Mouse (Mus musculus): ENCODE measurements around the gene Fbxl16. TPM values are rescaled to one million over a fixed set of nuclear protein-coding genes. Genes with fewer than 3 reads are reported as not detected.

Gene Fbxl16
- total and polyA plus RNA-seq, 2 experiments: 0.33 TPM; not detected in 1

DNA sequence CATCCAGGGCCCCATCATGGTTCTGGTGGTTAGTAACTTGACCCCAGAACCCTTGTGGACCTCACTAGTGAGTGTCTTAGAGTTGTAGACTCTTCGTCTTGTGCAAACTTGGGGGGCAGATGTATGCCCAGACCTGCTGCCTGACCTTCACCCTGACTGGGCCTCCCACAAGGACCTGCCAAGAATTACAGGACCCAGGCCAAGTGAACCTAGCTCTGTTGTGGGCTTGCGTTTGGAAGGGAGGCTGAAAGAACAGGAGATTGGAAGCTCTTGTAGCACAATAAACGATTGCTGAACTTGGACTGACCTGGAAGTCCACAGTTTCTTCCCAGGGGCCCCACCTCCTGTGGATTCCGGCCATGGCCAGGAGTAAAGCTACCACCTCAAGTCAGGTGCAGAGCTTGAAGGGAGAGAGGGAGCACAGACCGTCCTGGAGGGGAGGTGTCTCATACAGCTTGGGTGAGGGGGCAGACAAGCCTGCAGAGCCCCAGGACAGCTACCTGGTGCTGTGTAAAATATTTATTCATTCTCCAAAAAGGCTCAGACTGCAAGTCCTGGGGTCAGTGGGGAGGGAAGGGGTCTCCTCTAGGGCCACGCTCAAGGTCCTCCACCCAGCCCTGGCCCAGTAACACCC lies 25.2 kb downstream of the Fbxl16 start:
- H3K9ac ChIP-seq (ENCODE audit: low read depth, low read length): peak overlapping the region; percentile 65
- H3K27ac ChIP-seq (replicated peaks; ENCODE audit: insufficient read depth, low read depth, low read length): peak overlapping the region; percentile 97
- no peaks in the 10 kb centered on the region for H3K27me3 ChIP-seq (ENCODE audit: control insufficient read depth, insufficient read depth, low read length)
- peak; percentile 98 for DNase-seq (ENCODE audit: extremely low read depth, low read depth, low spot score)
- H3K4me1 ChIP-seq (ENCODE audit: control insufficient read depth, insufficient read depth, low read length): peaks cover 62% of the 10 kb centered on the region
- no peak for TF ChIP-seq CTCF (IDR thresholded peaks at IDR 0.05; ENCODE audit: low read depth, low read length)
- TF ChIP-seq POLR2A (IDR thresholded peaks at IDR 0.05; ENCODE audit: extremely low read depth, insufficient read depth, low read length): no peak
- peak overlapping the region; percentile 75 for H3K4me3 ChIP-seq (ENCODE audit: insufficient read depth, low read depth, low read length)
- peaks cover 26% of the 10 kb centered on the region for H3K79me2 ChIP-seq (ENCODE audit: control insufficient read depth, insufficient read depth, low read length)
- WGBS: 5% methylated on average over 6 of the region's 6 CpGs
- H3K36me3 ChIP-seq (ENCODE audit: control insufficient read depth, insufficient read depth, low read length): 0 out of 2 replicates have a peak, but pooled peaks cover 4% of the 10 kb centered on the region

DNA sequence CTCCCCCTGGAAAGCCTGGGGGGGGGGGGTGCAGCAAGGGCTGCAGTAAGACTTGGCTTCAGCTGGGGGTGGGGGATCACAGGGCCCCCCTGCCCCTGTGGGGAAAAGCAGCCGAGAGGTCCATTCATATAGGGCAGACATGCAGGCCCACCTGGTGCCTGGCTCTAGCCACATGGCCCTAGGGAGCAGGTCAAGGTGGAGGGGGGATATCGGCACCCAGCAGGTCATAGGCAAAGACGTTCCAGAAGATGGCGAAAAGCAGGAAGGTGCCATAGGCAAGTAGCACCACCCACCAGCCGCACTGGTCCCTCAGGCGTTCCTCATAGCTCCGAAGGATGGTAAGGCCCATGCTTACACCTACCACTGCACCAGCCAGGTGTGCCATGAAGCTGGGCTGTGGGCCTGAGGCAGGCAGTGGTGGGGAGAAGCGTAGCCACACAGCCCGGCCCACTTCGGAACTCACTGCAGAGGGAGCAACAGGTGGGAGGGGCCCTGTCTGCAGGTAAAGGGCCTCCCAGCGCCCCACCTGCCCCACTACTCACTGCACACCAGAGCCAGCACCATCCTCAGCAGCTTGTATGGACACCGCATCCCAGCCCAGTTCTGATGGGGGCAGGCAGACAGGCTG lies 25.8 kb downstream of the Fbxl16 start:
- Histone ChIP-seq H3K79me2 (ENCODE audit: control insufficient read depth, insufficient read depth, low read length) (peaks cover 26% of the 10 kb centered on the region), H3K4me3 (ENCODE audit: insufficient read depth, low read depth, low read length) (peak overlapping the region; percentile 75), H3K27me3 (ENCODE audit: control insufficient read depth, insufficient read depth, low read length) (no peaks in the 10 kb centered on the region), H3K4me1 (ENCODE audit: control insufficient read depth, insufficient read depth, low read length) (peaks cover 62% of the 10 kb centered on the region), H3K9ac (ENCODE audit: low read depth, low read length) (peak overlapping the region; percentile 64), H3K36me3 (ENCODE audit: control insufficient read depth, insufficient read depth, low read length) (0 out of 2 replicates have a peak, but pooled peaks cover 4% of the 10 kb centered on the region), H3K27ac (replicated peaks; ENCODE audit: insufficient read depth, low read depth, low read length) (peak overlapping the region; percentile 97)
- 52% methylated on average over 12 of the region's 12 CpGs for WGBS
- TF ChIP-seq CTCF (IDR thresholded peaks at IDR 0.05; ENCODE audit: low read depth, low read length) (no peak), POLR2A (IDR thresholded peaks at IDR 0.05; ENCODE audit: extremely low read depth, insufficient read depth, low read length) (no peak)
- DNase-seq (ENCODE audit: extremely low read depth, low read depth, low spot score): no peak

DNA sequence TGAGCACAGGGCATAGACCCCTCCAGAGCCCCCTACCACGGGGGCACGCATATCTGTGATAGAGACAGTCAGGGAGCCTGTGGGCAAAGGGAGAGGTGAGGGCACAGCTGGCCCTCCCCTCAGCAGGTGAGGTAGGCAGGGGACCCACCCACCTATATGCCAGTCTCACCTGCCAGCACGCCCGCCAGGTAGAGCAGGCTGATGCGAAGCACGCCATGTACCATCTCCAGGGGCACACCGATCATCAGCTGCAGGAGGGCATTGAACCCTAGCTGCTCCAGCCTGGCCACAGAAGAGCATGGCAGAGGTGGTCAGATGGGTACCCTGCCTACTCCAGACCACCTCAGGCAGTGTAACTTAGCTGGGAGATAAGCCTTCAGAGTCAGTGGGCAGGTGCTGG lies 26.4 kb downstream of the Fbxl16 start:
- TF ChIP-seq CTCF (IDR thresholded peaks at IDR 0.05; ENCODE audit: low read depth, low read length): no peak
- 0 out of 2 replicates have a peak, but pooled peaks have one; percentile 12 for TF ChIP-seq POLR2A (IDR thresholded peaks at IDR 0.05; ENCODE audit: extremely low read depth, insufficient read depth, low read length)
- H3K4me3 ChIP-seq (ENCODE audit: insufficient read depth, low read depth, low read length): peak overlapping the region; percentile 5; the same call in 1 of the 2 replicates

DNA sequence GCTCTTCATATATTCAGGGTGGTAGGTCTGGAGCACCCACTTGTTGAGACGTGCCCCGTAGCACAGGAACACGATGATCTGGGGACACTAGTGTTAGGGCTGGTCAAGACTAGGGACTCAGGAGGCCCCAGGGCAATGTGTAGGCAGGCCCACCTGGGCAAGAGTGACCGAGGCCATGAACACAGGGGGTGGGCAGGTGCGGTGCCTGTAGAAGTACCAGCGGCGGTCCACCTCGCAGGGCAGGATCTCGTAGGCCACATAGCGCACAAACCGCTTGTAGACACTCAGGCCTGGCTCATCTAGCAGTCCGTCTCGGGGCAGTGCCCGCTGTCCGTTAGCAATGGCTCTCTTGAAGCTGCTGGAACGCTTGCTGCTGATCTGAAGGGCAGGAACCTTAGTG lies 26.9 kb downstream of the Fbxl16 start:
- Histone ChIP-seq H3K79me2 (ENCODE audit: control insufficient read depth, insufficient read depth, low read length) (peaks cover 22% of the 10 kb centered on the region), H3K4me3 (ENCODE audit: insufficient read depth, low read depth, low read length) (peak overlapping the region; percentile 7; the same call in 1 of the 2 replicates), H3K4me1 (ENCODE audit: control insufficient read depth, insufficient read depth, low read length) (peaks cover 61% of the 10 kb centered on the region), H3K36me3 (ENCODE audit: control insufficient read depth, insufficient read depth, low read length) (no peaks in the 10 kb centered on the region), H3K27me3 (ENCODE audit: control insufficient read depth, insufficient read depth, low read length) (no peaks in the 10 kb centered on the region), H3K27ac (replicated peaks; ENCODE audit: insufficient read depth, low read depth, low read length) (peak overlapping the region; percentile 33), H3K9ac (ENCODE audit: low read depth, low read length) (peak overlapping the region; percentile 61)
- TF ChIP-seq POLR2A (IDR thresholded peaks at IDR 0.05; ENCODE audit: extremely low read depth, insufficient read depth, low read length) (no peak), CTCF (IDR thresholded peaks at IDR 0.05; ENCODE audit: low read depth, low read length) (no peak)
- 78% methylated on average over 16 of the region's 16 CpGs for WGBS
- DNase-seq (ENCODE audit: extremely low read depth, low read depth, low spot score): no peak

More for the DNA sequence above, 26.4 kb downstream of the Fbxl16 start:
- no peak overlapping the region for H3K27ac ChIP-seq (replicated peaks; ENCODE audit: insufficient read depth, low read depth, low read length)
- 78% methylated on average over 7 of the region's 7 CpGs for WGBS
- H3K27me3 ChIP-seq (ENCODE audit: control insufficient read depth, insufficient read depth, low read length): no peaks in the 10 kb centered on the region
- H3K36me3 ChIP-seq (ENCODE audit: control insufficient read depth, insufficient read depth, low read length): 0 out of 2 replicates have a peak, but pooled peaks cover 2% of the 10 kb centered on the region
- peak overlapping the region; percentile 64; the same call in 1 of the 2 replicates for H3K9ac ChIP-seq (ENCODE audit: low read depth, low read length)
- H3K4me1 ChIP-seq (ENCODE audit: control insufficient read depth, insufficient read depth, low read length): peaks cover 65% of the 10 kb centered on the region
- peaks cover 26% of the 10 kb centered on the region for H3K79me2 ChIP-seq (ENCODE audit: control insufficient read depth, insufficient read depth, low read length)
- no peak for DNase-seq (ENCODE audit: extremely low read depth, low read depth, low spot score)

DNA sequence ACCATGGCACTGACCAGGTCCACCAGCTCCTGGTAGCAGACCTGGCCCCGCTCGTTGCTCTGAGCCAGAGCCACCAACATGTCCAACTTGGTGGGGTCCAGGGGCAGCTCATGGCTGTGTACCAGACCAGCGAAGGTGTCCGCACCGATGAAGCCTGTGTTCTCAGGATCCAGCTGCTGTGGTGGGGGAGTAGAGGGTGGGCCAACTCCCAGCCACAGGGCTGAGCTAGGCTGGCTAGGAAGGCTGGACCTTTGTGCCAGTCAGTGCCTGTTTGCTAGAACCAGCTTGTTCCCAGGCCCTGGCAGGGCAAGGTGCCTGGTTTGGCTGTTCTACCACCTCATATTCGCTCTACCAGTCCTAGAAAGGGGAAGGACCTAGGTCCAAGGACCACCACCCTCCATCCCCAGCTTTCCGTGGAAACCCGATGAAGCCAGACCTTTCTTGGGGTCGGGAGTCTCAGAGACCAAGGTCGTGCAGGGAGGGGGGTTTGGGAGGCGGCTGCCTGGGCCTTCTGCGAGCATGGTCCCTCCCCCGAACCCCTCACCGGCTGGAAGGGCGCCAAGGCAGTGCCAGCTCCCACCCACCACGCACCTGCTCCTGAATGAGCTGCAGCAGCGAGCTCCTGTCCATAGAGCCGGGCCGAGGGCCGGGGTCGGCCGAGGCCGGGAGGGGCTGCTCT lies 27.7 kb downstream of the Fbxl16 start:
- peaks cover 55% of the 10 kb centered on the region for H3K4me1 ChIP-seq (ENCODE audit: control insufficient read depth, insufficient read depth, low read length)
- no peaks in the 10 kb centered on the region for H3K36me3 ChIP-seq (ENCODE audit: control insufficient read depth, insufficient read depth, low read length)
- 21% methylated on average over 23 of the region's 23 CpGs for WGBS

More for the DNA sequence above, 27.7 kb downstream of the Fbxl16 start:
- H3K27me3 ChIP-seq (ENCODE audit: control insufficient read depth, insufficient read depth, low read length): no peaks in the 10 kb centered on the region
- H3K79me2 ChIP-seq (ENCODE audit: control insufficient read depth, insufficient read depth, low read length): peaks cover 16% of the 10 kb centered on the region
- peak; percentile 70 for DNase-seq (ENCODE audit: extremely low read depth, low read depth, low spot score)
- peak overlapping the region; percentile 61 for H3K9ac ChIP-seq (ENCODE audit: low read depth, low read length)
- H3K27ac ChIP-seq (replicated peaks; ENCODE audit: insufficient read depth, low read depth, low read length): peak overlapping the region; percentile 33
- peak overlapping the region; percentile 40; the same call in 1 of the 2 replicates for H3K4me3 ChIP-seq (ENCODE audit: insufficient read depth, low read depth, low read length)
- no peak for TF ChIP-seq POLR2A (IDR thresholded peaks at IDR 0.05; ENCODE audit: extremely low read depth, insufficient read depth, low read length)
- TF ChIP-seq CTCF (IDR thresholded peaks at IDR 0.05; ENCODE audit: low read depth, low read length): no peak

All from liver, adult 2 months (tissue).